In the genomic region with DNA sequence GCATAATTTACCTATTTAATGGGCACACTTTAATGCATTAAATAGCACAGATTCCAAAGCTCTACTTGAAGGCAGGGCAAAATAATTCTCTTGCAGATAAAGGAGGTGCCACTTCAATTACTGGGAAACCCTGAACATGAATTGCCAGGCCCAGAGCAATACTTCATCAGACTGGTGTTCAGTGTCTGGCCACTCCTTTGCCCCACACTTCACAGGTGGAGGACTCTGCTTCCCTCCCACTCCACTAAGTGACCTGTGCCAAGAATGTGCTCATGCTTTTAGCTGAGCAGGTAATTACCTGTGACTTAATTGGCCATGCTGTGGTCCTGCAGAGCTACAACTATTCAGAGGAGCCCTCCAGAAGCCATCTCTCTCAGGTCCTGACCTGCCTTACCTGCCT, we compare ENCODE assay signal across 24 mouse cellular contexts.
DNase-seq lines count a peak whose midpoint lies in the region; ATAC-seq lines count a peak whose summit lies in the region.
"Had no signal": no experiment of that assay in that cellular context is flagged by ENCODE, and none has a peak within 500 bp of the region (broad histone marks: within the 10 kb centered on the region; RNA-seq: fewer than 3 reads in every experiment).

No protein-coding gene starts in this region.

- no peak overlapping the region for H3K4me2 ChIP-seq in kidney, embryonic 16.5 days (replicated peaks; ENCODE audit: low read depth, low read length)
- no peak overlapping the region for H3K4me2 ChIP-seq in lung, embryonic 15.5 days
- H3K4me2 ChIP-seq: heart, embryonic 13.5 days; liver, embryonic 13.5 days; neural tube, embryonic 15.5 days had no signal

- no peak overlapping the region for H3K9ac ChIP-seq in kidney, embryonic 16.5 days (replicated peaks; ENCODE audit: low read length)
- no peak overlapping the region for H3K9ac ChIP-seq in lung, embryonic 15.5 days
- H3K9ac ChIP-seq: forebrain, postnatal 0 days; heart, embryonic 13.5 days; liver, embryonic 13.5 days; neural tube, embryonic 15.5 days had no signal

- H3K27me3 ChIP-seq in kidney, embryonic 16.5 days (ENCODE audit: insufficient read depth, low read length), result no peaks in the 10 kb centered on the region
- no peaks in the 10 kb centered on the region for H3K27me3 ChIP-seq in lung, embryonic 15.5 days
- H3K27me3 ChIP-seq: heart, embryonic 13.5 days; liver, embryonic 13.5 days; neural tube, embryonic 15.5 days had no signal

- no peak overlapping the region for H3K27ac ChIP-seq in kidney, embryonic 16.5 days (ENCODE audit: low read length)
- peak overlapping the region; percentile 86 for H3K27ac ChIP-seq in lung, embryonic 15.5 days
- H3K27ac ChIP-seq: heart, adult 2 months; heart, embryonic 13.5 days; hindbrain, postnatal 0 days; layer of hippocampus, adult 2 months; liver, embryonic 13.5 days; midbrain, embryonic 10.5 days; neural tube, embryonic 15.5 days had no signal

- H3K36me3 ChIP-seq in kidney, embryonic 16.5 days (ENCODE audit: insufficient read depth, low read length), result no peaks in the 10 kb centered on the region
- H3K36me3 ChIP-seq in lung, embryonic 15.5 days, result no peaks in the 10 kb centered on the region
- H3K36me3 ChIP-seq: heart, embryonic 13.5 days; liver, embryonic 13.5 days; midbrain, embryonic 10.5 days; neural tube, embryonic 15.5 days had no signal

- DNase-seq in kidney, adult 11 months, result peak; percentile 25
- DNase-seq in kidney, postnatal 4 days, result no peak
- peak; percentile 71 for DNase-seq in lung, postnatal 36 days
- no peak for DNase-seq in layer of hippocampus, postnatal 36 days
- DNase-seq in testis, postnatal 10 days (ENCODE audit: low spot score), result no peak
- no peak for DNase-seq in right cerebral cortex, postnatal 10 days (ENCODE audit: low spot score in 2 of 2)
- DNase-seq: cerebellum, adult 11 months; cerebellum, adult 9-11 months; forebrain, postnatal 0 days; gastrocnemius, postnatal 14 days; heart, adult 2 months; heart, postnatal 14 days; liver, embryonic 13.5 days; right cerebral cortex, adult 18-20 months had no signal

- ATAC-seq in kidney, embryonic 16.5 days (ENCODE audit: low FRiP score, low TSS enrichment), result peak; percentile 73; the same call in 1 of the 2 replicates
- peak; percentile 79 for ATAC-seq in lung, embryonic 15.5 days (ENCODE audit: borderline replicate concordance, extremely low read depth, low FRiP score, low TSS enrichment)
- ATAC-seq: CD4-positive, CD25-positive, alpha-beta regulatory T cell, adult 4 months; forebrain, postnatal 0 days; hindbrain, postnatal 0 days; intestine, postnatal 0 days; midbrain, embryonic 16.5 days had no signal

- peaks cover 19% of the 10 kb centered on the region for H3K4me1 ChIP-seq in kidney, embryonic 16.5 days (ENCODE audit: insufficient read depth, low read length)
- H3K4me1 ChIP-seq in lung, embryonic 15.5 days, result peaks cover 26% of the 10 kb centered on the region
- H3K4me1 ChIP-seq: liver, embryonic 13.5 days had no signal

- no peaks in the 10 kb centered on the region for H3K9me3 ChIP-seq in kidney, embryonic 16.5 days (ENCODE audit: low read length)
- no peaks in the 10 kb centered on the region for H3K9me3 ChIP-seq in lung, embryonic 15.5 days
- H3K9me3 ChIP-seq: heart, embryonic 13.5 days; liver, embryonic 13.5 days; midbrain, embryonic 10.5 days; neural tube, embryonic 15.5 days had no signal

- H3K4me3 ChIP-seq in kidney, embryonic 16.5 days (ENCODE audit: low read length), result no peak overlapping the region
- H3K4me3 ChIP-seq in lung, embryonic 15.5 days, result no peak overlapping the region
- H3K4me3 ChIP-seq: heart, adult 2 months; heart, embryonic 13.5 days; layer of hippocampus, adult 2 months; liver, embryonic 13.5 days; midbrain, embryonic 10.5 days; neural tube, embryonic 15.5 days had no signal

Comparison
In these comparisons a context has a peak if more than half of its experiments do, and no peak if none do; other contexts are left out.
1. DNase-seq: peak in kidney, adult 11 months (single experiment) and lung, postnatal 36 days (single experiment); none in kidney, postnatal 4 days (0 of 2), layer of hippocampus, postnatal 36 days (0 of 2), testis, postnatal 10 days (single experiment) and right cerebral cortex, postnatal 10 days (0 of 2).